Mouse (Mus musculus) embryo, embryonic 9.5 days (tissue): Measurements from ENCODE around the gene Pcgf6.
"Not testable (repeated sequence)": the region's sequence is repeated elsewhere in the genome, so short reads cannot be mapped to it uniquely, and the experiment has no call there.

Source experiments
- DNase-seq: peaks from one replicate; pipeline ENCODE4 v3.0.0-alpha.2; 2017; ENCODE audit errors: extremely low spot score

Pcgf6 gene

DNA sequence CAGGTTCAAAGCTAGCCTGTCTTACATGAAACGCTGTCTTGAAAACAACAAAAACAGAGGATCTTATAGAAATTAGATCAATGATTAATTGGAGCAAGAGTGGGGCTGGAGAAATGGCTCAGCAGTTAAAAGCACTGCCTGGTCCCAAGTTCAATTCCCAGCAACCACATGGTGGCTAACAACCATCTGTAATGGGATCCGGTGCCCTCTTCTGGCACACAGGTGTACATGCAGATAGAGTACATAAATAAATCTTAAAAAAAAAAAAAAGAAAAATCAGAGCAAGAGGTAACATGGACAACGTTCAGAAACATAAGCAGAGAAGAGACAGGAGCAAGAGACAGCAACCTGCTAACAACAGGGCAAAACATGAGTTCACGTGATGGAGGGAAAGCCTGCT, 24.2 kb downstream of the Pcgf6 start:
- no peak for DNase-seq

DNA sequence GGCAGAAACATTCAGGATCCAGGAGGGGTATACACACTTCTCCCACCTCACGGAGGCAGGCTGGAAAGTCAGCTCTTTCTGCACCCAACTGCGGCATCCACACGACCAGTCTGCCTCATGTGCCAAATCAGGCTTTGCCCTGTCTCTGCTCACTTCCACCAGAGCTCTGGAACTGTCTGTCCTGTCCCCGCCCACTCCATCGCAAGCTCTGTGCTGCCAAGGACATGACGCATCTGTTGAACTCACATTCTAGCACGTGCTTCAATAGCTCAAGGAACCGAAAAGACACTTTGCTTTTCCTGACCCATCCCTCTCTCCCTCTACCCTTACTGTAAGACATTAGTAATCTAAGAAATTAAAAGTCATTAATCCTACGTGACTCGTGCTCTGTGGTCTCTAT, 25.8 kb downstream of the Pcgf6 start:
- DNase-seq, result no peak

DNA sequence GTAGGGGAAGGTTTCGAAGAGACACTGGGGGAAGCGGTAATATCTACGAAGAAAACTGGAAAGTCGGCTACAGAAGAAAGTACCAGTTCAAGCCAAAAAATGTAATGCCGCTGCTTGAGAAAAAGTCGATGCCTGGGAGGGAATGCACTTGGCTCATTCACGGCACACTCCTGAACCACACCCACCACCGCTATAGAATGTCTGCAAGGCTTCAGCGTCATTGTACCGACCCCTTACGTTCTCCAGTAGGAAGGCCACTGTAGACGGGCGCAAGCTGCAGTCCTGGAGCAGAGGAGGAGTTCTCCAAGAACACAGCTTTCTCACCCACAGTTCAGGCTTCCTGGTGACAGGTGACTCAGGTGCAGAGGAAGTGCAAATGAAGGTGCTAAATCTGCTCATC, 27.2 kb downstream of the Pcgf6 start:
- DNase-seq, result no peak

DNA sequence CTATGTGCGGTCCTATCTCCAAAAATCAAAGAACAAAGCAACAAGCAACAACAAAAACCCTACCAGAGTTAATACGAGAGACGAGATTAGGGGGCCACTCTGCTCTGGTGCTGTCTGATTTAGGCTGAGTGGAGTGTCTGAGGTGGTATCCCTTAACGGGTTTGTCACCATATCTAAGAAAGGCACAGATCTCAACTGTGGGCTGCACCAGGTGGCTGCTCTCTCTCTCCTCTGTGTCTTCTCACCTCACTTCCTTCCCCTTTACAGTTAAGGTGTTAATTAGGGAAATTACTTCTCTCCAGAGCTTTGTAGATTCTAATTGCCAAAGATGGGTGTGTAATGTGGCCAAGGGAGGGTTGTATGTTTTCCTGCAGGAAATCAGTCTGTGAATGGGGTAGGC, 28.0 kb downstream of the Pcgf6 start:
- no peak for DNase-seq

DNA sequence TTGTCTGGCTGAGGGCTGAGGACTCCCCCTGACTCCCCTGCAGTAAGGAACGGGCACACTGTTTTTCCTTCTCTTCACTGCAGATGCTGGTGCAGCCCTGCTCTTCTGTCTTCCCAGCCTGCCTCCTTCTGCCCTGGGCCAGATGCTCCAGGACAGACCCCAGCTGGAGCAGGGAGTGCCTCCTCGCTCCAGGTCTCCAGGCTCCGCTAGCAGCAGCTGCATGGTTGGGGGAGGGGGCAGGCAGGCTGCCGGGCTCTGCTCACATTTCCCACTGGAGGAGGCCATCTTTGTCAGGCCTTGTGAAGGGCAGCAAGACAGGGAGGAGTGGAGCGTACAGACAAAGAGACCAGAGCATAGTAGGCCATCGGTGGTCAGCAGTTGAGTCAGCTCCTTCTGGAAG, 31.4 kb downstream of the Pcgf6 start:
- DNase-seq, result peak; percentile 37

DNA sequence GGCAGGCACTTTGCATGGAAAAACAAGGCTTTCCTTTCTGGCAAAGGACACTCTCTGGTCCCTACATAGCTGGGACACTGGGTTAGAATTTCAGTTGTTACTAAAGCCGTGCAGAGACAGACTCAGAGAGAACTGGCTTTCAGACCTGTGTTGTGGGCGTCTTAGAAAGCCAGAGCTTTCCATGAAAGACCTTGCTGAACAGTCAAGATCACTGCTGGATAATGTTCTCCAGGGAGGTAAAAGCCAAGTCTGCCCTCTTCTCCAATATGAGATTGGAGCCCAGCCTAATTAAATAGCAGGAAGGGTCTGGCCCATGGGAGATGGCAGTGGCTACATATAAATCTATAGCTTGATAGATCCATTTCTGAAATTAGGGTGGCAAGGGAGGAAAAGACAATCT, 32.4 kb downstream of the Pcgf6 start:
- DNase-seq, result no peak

DNA sequence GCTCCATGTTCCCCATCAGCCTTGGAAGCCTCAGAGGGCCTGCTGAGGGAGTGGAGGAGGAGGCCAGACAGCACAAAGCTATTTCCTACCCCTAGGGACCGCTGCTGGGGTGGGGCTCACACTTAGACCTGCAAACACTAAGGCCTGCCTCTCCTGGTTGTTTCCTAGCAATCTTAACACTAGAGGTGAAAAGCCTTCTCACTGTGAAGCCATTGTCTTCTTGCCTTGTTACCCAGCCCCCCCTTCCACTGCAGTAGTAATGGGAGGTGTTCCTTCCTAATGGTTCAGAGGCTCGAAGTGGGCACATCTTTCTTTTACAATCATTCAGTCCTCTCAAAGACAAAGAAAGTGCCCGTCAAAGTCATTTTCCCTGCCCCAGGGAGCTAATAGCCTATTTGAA, 32.9 kb downstream of the Pcgf6 start:
- DNase-seq, result no peak

DNA sequence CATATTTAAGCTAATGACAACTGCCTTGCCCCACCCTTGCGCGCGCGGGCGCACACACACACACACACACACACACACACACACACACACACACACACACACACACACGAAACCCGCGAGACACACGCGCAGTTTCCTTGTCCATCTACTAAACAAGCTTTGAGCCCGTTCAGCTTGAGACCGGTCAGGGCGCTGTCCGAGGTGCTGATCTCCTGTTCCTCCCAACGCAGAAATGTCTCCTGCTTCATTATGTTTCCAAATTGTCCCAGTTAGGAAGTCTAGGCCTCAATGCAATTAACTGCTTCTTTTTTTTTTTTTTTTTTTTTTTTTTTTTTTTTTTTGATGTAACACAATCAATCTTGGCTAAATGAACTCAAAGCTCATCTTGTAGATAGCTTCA, 34.2 kb downstream of the Pcgf6 start:
- peak; percentile 75 for DNase-seq

DNA sequence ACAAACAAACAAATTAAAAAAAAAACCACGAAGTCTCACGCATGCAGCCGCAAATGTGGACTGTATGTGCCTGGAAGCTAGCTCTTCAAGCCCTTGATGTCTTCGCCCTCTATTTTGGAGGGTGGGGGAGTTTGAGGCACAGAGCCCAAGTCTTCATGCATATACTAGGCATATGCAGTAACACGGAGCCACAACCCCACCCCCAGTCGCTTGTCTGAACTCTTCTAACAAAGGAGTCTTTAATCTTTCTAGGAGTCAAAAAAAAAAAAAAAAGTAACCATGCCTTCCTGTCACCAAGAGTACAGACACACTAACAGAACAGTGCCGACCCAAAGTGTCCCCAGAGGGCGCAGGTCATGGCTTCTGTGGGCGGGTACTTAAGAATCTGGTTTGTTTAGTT, 34.7 kb downstream of the Pcgf6 start:
- no peak for DNase-seq

DNA sequence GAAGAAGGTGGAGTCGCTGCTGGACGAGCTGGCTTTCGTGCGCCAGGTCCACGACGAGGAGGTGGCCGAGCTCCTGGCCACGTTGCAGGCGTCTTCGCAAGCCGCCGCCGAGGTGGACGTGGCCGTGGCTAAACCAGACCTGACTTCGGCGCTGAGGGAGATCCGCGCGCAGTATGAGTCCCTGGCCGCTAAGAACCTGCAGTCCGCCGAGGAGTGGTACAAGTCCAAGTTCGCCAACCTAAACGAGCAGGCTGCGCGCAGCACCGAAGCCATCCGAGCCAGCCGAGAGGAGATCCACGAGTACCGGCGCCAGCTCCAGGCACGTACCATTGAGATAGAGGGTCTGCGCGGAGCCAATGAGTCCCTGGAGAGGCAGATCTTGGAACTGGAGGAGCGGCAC, 35.3 kb downstream of the Pcgf6 start:
- no peak for DNase-seq

DNA sequence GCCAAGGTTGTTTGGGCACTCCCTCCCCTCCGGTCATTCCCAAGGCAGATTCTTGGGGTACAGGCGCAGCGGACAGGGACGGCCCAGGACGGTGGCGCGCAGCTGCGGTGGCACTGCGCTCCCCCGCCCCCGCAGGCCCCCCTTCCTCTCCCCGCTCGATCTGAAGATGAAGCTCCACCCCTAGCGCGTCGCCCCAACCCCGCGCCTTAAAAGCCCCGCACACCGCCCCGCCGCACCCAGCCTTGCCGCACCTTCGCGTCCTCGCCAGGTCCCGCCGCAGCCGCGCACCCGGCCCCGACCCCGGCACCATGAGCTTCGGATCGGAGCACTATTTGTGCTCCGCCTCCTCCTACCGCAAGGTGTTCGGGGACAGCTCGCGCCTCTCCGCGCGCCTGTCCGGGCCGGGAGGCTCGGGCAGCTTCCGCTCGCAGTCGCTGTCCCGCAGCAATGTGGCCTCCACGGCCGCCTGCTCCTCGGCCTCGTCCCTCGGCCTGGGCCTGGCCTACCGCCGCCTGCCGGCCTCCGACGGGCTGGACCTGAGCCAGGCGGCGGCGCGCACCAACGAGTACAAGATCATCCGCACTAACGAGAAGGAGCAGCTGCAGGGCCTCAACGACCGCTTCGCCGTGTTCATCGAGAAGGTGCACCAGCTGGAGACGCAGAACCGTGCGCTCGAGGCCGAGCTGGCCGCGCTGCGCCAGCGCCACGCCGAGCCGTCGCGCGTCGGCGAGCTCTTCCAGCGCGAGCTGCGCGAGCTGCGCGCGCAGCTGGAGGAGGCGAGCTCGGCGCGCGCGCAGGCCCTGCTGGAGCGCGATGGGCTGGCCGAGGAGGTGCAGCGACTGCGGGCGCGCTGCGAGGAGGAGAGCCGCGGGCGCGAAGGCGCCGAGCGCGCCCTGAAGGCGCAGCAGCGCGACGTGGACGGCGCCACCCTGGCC, 36.0 kb downstream of the Pcgf6 start, which contains the start of the genes Ina and Nt5c2:
Gene Ina, plus strand, starts transcription at position 252 of the 935 bp plus-strand sequence.
Gene Nt5c2, minus strand, starts transcription at position 707 of the 935 bp plus-strand sequence.
- DNase-seq, result peak; percentile 54

DNA sequence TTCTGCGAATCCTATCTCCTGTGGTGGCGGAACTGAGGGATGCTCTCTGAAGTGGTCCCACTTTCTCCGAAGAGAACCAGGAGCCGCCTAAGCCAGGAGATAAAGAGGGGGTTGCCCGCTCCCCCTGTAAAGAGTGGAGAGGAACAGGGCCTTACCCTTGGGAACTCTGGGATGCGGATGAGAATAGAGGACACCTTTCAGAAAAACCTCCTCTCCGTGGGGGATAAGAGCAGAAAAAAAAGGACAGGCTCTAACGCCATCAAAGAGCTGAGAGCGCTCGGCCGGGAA, 36.6 kb downstream of the Pcgf6 start:
- no peak for DNase-seq

DNA sequence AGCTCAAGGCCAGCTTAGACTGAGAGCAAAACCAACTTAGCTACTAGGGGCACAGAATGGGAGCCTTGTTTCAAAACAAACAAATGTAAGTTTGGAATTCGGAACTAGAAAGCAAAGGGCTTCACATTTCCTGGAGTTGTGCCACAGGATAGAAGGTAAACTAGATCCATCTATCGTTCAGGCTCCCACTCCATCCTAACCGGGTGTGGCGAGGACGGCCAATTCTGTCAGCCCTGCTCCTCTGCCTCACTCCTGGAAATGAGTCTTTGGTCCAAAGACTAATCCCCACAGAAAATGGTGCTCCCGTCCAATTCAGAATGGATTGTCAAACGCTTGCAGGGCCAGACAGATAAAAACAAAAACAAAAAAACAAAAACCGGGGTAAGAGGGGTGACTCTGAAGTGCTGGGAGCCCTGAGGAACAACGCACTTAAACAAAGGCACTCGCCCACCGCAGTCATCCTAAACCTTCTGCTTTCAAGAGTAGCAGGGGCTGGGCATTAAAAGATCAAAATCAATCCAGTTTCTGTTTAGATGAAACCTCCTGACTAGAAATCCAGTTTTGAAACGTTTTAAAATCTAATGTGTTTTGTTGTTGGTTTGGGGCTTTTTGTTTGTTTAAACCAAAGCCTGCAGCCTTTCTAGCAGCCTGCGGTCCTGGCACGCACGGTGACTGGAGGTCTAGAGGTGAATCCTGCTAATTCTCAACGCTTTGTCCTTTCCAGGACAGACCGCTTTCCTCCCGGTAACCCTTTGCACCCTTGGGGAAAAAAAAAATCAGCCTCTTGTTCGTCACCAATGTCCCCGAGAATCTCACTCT, 37.2 kb downstream of the Pcgf6 start:
- DNase-seq, result no peak

DNA sequence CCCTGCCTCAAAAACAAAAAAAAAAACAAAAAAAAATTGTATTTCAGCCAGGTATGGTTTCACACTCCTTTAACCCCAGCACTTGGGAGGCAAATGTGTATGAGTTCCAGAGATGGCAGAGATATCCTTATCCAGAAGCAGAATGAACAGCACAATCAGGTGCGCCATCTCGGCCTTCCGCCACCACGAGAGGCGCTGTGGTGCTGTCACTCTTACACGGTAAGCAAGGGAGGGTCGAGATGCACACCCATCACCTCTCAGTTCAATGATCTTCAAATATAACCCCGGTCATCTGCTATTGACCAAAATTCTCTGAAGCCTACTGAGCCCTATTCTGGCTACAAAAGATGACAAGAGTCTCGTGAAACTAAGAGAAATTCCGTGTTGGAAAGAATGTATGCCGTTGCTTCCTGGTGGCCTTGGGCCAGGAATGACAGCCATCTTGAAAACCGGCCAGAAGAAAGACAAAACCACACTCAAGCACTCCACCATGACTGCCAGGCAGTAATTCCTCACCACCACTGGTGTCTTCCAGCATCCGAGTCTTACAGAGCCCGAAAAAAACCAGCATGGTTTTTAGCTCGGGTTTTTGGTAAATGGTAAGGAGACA, 38.1 kb downstream of the Pcgf6 start:
- no peak for DNase-seq

DNA sequence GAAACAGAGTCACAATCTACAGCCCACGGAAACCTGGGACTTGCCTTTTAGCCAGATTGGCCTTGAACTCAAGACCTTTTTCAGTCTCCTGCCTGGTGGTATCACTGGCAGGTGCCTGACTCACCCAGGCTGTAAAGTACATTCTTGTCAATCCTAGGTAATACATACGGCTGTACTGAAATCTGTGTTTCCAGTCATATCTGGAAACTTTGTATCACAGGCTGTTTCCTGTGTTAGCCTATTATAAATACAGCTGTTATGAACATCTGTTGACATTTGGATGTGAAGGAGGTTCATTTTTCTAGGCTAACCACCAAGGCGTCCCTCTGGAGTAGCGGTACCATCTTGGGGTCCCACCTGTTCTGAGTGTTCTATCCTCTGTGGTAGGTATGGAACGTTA, 40.8 kb downstream of the Pcgf6 start:
- DNase-seq, result no peak

DNA sequence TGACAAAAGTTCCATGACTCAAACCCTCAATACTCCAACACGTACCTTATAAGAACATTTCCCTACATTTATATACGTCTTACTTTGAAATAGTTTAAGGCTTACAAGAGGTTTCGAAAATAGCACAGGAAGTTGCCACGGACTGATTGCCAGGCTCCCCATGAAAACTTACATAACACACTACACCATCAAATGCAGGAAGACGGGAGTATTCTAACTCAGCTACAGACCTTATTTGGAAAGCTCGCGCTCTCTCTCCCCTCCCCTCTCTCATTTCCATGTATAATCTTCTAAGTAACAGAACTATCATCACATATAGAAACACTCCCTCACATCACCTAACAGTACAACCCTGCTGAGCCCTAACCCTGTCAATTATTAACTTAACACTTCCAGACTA, 41.3 kb downstream of the Pcgf6 start:
- no peak for DNase-seq

DNA sequence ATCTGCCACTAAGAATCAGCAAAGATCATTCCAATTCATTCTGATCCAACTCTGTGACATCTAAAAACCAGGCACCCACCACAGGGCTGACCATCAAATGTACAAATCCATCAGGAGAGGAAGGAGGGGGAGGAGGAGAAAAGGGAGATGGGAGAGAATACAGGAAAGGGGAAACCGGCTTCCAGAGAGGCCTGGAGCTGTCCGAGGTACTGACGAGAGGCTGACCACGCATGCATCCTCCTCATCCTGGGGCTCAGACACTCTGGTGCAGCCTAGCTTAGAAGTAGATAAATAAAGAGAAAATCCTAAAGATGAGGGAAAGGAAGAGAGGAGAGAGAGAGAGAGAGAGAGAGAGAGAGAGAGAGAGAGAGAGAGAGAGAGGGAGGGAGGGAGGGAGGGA, 44.4 kb downstream of the Pcgf6 start:
- DNase-seq, result no peak

DNA sequence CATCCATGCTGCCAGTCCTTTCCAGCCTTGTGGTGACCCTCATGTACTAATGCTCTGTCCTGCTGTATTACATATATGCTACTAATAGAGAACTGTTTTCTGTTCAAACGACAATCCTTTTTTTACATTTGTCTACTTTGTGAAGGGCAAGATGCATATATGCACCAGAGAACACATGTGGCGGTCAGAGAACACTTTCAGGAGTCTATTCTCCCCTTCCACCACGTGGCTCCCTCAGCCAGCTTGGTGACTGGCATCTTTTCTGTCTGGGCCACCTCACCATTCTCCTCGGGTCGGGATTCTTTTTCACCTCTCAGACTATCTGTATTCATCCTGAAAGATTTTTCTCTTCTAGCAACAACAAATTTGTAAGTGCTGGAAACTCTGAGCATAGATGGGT, 44.8 kb downstream of the Pcgf6 start:
- DNase-seq, result no peak

DNA sequence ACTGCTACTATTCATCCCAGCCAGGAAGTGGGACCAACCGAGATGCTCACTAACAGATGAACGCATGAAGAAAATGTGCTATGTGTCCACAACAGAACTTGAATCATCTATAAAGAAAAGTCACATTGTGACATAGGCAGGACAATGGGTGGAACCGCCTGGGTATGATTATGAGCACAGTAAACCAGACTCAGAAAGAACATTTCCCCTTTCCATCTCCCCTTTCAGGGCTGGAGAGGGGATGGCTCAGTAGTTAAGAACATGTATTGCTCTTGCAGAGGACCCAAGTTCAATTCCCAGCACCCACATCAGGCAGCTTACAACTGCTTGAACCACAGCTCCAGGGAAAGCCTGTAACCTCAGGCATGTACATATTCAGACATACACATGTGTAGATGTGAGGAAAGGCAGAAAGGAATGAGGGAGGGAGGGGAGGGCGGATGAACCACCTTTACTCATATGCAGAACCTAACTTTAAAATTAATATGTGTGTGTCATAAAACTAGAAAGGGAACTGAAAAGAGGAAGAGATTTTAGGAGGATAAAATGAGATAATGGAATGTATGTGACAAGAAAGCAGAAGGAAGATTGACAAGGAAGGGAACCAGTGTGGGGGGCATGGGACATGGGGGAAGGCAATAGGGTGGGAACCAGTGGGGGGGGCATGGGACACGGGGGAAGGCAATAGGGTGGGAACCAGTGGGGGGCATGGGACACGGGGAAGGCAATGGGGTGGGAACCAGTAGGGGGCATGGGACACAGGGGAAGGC, 46.8 kb downstream of the Pcgf6 start:
- no peak for DNase-seq

DNA sequence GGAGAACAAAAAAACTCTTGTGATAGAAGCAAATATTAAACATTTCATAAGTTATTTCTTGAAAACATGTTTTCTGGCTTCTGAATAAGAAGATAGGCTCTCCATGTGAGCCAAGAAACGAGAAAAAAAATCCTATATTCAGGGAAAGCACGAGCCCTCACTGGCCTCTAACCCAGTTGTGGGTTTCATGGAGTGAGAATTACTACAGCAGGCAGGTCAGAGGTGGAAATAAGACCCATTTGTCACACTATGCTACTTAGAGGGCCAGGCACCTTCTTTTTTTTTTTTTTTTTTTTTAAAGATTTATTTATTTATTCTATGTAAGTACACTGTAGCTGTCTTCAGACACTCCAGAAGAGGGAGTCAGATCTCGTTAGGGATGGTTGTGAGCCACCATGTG, 50.3 kb downstream of the Pcgf6 start:
- DNase-seq, result not testable (repeated sequence)

DNA sequence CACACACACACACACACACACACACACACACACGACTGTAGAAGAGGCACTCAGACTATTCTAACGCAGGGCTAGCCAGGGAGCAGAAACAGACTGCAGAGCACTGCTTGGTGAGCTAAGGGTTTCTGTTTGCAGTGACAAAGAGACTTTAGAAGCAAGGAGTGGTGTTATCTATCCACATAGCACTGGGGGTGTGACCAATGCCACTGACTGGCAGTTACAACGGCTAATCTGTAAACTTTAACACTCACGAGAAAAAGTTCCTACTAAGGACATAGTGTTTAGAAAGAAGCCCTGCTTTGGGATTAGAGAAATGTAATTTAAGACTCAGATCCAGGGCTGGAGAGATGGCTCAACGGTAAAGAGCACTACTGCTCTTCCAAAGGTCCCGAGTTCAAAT, 51.0 kb downstream of the Pcgf6 start:
- DNase-seq, result no peak

DNA sequence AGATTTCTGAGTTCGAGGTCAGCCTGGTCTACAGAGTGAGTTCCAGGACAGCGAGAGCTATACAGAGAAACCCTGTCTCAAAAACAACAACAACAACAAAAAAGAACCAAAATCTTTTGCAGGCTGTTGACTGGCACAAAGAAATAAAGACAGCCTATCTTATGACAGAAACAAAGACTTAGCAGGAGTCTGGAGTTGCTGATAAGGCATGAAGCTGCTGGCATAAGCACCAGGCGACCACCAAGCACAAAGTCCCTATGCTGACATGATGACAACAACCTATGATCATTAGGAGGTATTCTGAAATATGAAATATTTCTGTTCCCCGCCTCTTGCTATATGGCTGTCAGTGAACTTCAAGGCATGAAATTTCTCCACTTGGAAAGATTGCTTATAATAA, 51.8 kb downstream of the Pcgf6 start:
- no peak for DNase-seq
